Mouse (Mus musculus): Measurements from ENCODE around the gene Tmprss4.

DNA sequence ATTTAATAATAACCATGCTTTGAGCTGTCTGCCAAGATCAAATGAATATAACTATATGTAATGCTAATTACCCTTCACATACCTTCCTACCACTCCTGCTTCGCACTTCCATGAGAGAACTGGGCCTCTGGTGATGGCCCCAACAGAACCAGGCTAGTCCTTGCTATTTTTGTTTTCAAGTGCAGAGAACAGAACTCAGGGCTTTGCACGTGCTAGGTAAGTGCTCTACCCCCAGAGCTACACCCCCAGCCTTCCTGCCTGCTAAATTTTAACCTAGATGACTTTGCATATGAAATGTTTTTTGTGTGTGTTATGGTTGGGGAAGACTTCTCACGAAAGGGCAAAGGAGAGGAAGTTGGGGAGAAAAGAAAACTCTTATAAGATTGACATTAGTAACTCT lies 21.4 kb downstream of the Tmprss4 start:
- TF ChIP-seq POLR2A (IDR thresholded peaks at IDR 0.05; ENCODE audit: borderline replicate concordance, extremely low read depth, insufficient read depth, insufficient read length, poor library complexity, severe bottlenecking) (no peak), CTCF (IDR thresholded peaks at IDR 0.05; ENCODE audit: borderline replicate concordance, extremely low read depth, insufficient read depth, insufficient read length) (no peak)
